Mouse (Mus musculus): ENCODE measurements around the gene Evl.

Evl gene

GRCm38 (mm10) chr12:108592866-108593265 lies 38.3 kb downstream of the Evl start:
- no peak for DNase-seq

- DNase-seq = no peak
These were observed 46.3 kb downstream of the Evl start for GRCm38 (mm10) chr12:108600864-108601263.

- no peak for DNase-seq
These were observed 46.8 kb downstream of the Evl start for GRCm38 (mm10) chr12:108601326-108601725.

- no peak for DNase-seq
These were observed 50.0 kb downstream of the Evl start for GRCm38 (mm10) chr12:108604546-108604945.

GRCm38 (mm10) chr12:108605521-108606281 lies 51.2 kb downstream of the Evl start:
- no peak for DNase-seq

- DNase-seq = no peak
These were observed 51.8 kb downstream of the Evl start for GRCm38 (mm10) chr12:108606321-108606720.

- no peak for DNase-seq
These were observed 54.9 kb downstream of the Evl start for GRCm38 (mm10) chr12:108609446-108609845.

GRCm38 (mm10) chr12:108610255-108610654 lies 55.7 kb downstream of the Evl start:
- peak; percentile 13 to 45 for DNase-seq

- DNase-seq = peak; percentile 64 to 75
These were observed 58.6 kb downstream of the Evl start for GRCm38 (mm10) chr12:108613081-108613480.

- no peak for DNase-seq
These were observed 63.0 kb downstream of the Evl start for GRCm38 (mm10) chr12:108617511-108617910.

GRCm38 (mm10) chr12:108619853-108620416 lies 65.4 kb downstream of the Evl start:
- no peak for DNase-seq

GRCm38 (mm10) chr12:108622406-108622805 lies 67.9 kb downstream of the Evl start:
- no peak for DNase-seq

GRCm38 (mm10) chr12:108629556-108629955 lies 75.0 kb downstream of the Evl start:
- DNase-seq = no peak

GRCm38 (mm10) chr12:108630741-108631688 lies 76.5 kb downstream of the Evl start:
- DNase-seq = peak in 1 of 2 experiments; percentile 29

GRCm38 (mm10) chr12:108632501-108632900 lies 78.0 kb downstream of the Evl start:
- no peak for DNase-seq

- DNase-seq = no peak
These were observed 79.5 kb downstream of the Evl start for GRCm38 (mm10) chr12:108634031-108634430.

- no peak for DNase-seq
These were observed 81.0 kb downstream of the Evl start for GRCm38 (mm10) chr12:108635501-108635900.

- DNase-seq = no peak
These were observed 82.9 kb downstream of the Evl start for GRCm38 (mm10) chr12:108637440-108637839.

- peak; percentile 51 to 58 for DNase-seq
These were observed 84.6 kb downstream of the Evl start for GRCm38 (mm10) chr12:108639126-108639525.

- DNase-seq = no peak
These were observed 87.5 kb downstream of the Evl start for GRCm38 (mm10) chr12:108642019-108642418.

GRCm38 (mm10) chr12:108646234-108646633 lies 91.7 kb downstream of the Evl start:
- no peak for DNase-seq

GRCm38 (mm10) chr12:108647784-108648183 lies 93.3 kb downstream of the Evl start:
- DNase-seq = peak in 1 of 2 experiments; percentile 38

GRCm38 (mm10) chr12:108651053-108651660 lies 96.6 kb downstream of the Evl start:
- peak; percentile 28 to 45 for DNase-seq
